Mouse (Mus musculus) thymus, postnatal 0 days (tissue): ENCODE results near the gene 4930579F01Rik. TPM values are rescaled to one million over a fixed set of nuclear protein-coding genes. Genes with fewer than 3 reads are reported as not detected.

Experiments used
- DNase-seq: peaks from one replicate; pipeline ENCODE4 v3.0.0-alpha.2; 2015; ENCODE audit warnings: low spot score
- polyA plus RNA-seq: library from polyadenylated mRNA; unstranded; fragments of >200 nt; fragmentation: Nextera tagmentation; extraction: Ambion mirVana; gene quantifications from 2 replicates; pipeline ENCODE4 v1.2.1, GENCODE M21; 2015

The 4930579F01Rik gene
- polyA plus RNA-seq = not detected in 2 replicates

GRCm38 (mm10) chr3:138193683-138194302, at the start of gene 4930579F01Rik:
TSS of gene 4930579F01Rik (minus strand) at chr3:138193825.
- no peak for DNase-seq

- DNase-seq = no peak
Measured at GRCm38 (mm10) chr3:138242933-138243332, 49.3 kb upstream of the 4930579F01Rik start.

GRCm38 (mm10) chr3:138242021-138242726, 48.5 kb upstream of the 4930579F01Rik start:
- DNase-seq = no peak

- no peak for DNase-seq
Measured at GRCm38 (mm10) chr3:138241371-138241770, 47.7 kb upstream of the 4930579F01Rik start.

GRCm38 (mm10) chr3:138240942-138241341, 47.3 kb upstream of the 4930579F01Rik start:
- no peak for DNase-seq

GRCm38 (mm10) chr3:138240411-138240810, 46.8 kb upstream of the 4930579F01Rik start:
- DNase-seq = no peak

GRCm38 (mm10) chr3:138239461-138239860, 45.8 kb upstream of the 4930579F01Rik start:
- DNase-seq = no peak

- DNase-seq = no peak
Measured at GRCm38 (mm10) chr3:138238046-138238445, 44.4 kb upstream of the 4930579F01Rik start.

GRCm38 (mm10) chr3:138236546-138237163, 43.0 kb upstream of the 4930579F01Rik start:
- DNase-seq = no peak

GRCm38 (mm10) chr3:138231531-138231930, 37.9 kb upstream of the 4930579F01Rik start:
- DNase-seq = no peak

- no peak for DNase-seq
Measured at GRCm38 (mm10) chr3:138230266-138230665, 36.6 kb upstream of the 4930579F01Rik start.

- DNase-seq = no peak
Measured at GRCm38 (mm10) chr3:138229448-138229847, 35.8 kb upstream of the 4930579F01Rik start.

GRCm38 (mm10) chr3:138227782-138228181, 34.2 kb upstream of the 4930579F01Rik start:
- no peak for DNase-seq

- DNase-seq = no peak
Measured at GRCm38 (mm10) chr3:138227082-138227481, 33.5 kb upstream of the 4930579F01Rik start.

GRCm38 (mm10) chr3:138226476-138226875, 32.9 kb upstream of the 4930579F01Rik start:
- no peak for DNase-seq

GRCm38 (mm10) chr3:138225853-138226252, 32.2 kb upstream of the 4930579F01Rik start:
- no peak for DNase-seq

- DNase-seq = no peak
Measured at GRCm38 (mm10) chr3:138225331-138225730, 31.7 kb upstream of the 4930579F01Rik start.

- DNase-seq = no peak
Measured at GRCm38 (mm10) chr3:138224363-138224954, 30.8 kb upstream of the 4930579F01Rik start.

- peak; percentile 54 for DNase-seq
Measured at GRCm38 (mm10) chr3:138222952-138223351, 29.3 kb upstream of the 4930579F01Rik start.

- DNase-seq = no peak
Measured at GRCm38 (mm10) chr3:138222511-138222910, 28.9 kb upstream of the 4930579F01Rik start.

- no peak for DNase-seq
Measured at GRCm38 (mm10) chr3:138221116-138221515, 27.5 kb upstream of the 4930579F01Rik start.
